In the genomic region with DNA sequence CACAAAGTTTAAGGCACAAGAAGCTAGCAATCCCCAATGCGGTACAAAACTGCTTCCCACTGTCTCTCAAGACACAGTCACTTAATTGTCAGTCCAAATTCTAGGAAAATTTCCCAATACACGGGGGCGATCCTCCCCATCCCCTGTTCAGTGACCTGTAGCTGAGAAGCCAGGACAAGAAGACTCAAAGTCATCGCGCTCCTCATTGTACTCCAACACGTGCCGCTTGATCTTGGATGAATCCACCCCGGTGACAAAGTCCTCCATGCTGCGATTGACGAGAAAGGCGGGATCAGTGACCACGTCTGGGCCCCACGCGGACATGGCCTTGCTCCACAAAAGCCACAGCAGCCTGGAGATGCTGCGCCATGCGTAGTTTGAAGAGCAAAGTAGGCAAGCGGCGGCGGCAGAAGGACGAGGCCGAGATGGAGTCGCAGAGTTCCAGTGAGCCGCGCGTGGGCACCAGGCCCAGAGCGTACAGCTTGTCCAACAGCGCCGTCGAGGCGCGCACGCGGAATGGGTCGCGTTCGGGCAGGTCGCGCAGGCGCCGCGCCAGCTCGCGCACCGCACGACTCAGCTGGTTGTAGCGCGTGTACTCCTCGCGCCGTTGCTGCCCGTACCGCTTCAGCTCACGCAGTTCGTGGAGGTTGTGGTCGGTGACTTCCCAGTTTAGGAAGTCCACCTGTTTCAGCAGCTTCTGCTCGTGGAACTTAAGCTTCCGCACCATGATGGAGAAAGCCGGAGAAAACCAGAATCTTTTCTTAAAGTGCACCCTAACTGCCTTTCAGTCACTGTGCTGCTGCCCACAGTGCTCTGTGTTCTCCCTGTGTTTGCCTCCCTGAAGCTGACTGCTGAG, we compare ENCODE assay signal across 7 mouse cellular contexts. TPM values are rescaled to one million over a fixed set of nuclear protein-coding genes. Genes with fewer than 3 reads are reported as not detected.
DNase-seq lines count a peak whose midpoint lies in the region; ATAC-seq lines count a peak whose summit lies in the region.

No protein-coding gene starts in this region.

- H3K9ac ChIP-seq in lung, embryonic 15.5 days = no peak overlapping the region
- H3K9ac ChIP-seq in midbrain, embryonic 15.5 days = no peak overlapping the region

- peak overlapping the region; percentile 21 for H3K4me3 ChIP-seq in lung, embryonic 15.5 days
- peak overlapping the region; percentile 24; the same call in 1 of the 2 replicates for H3K4me3 ChIP-seq in forebrain, embryonic 10.5 days
- 0 out of 2 replicates have a peak overlapping the region, but pooled peaks have one; percentile 13 for H3K4me3 ChIP-seq in midbrain, embryonic 15.5 days

- no peak overlapping the region for H3K27ac ChIP-seq in lung, embryonic 15.5 days
- no peak overlapping the region for H3K27ac ChIP-seq in forebrain, embryonic 10.5 days
- no peak overlapping the region for H3K27ac ChIP-seq in midbrain, embryonic 15.5 days

- H3K4me1 ChIP-seq in lung, embryonic 15.5 days = no peaks in the 10 kb centered on the region
- peaks cover 3% of the 10 kb centered on the region for H3K4me1 ChIP-seq in forebrain, embryonic 10.5 days
- H3K4me1 ChIP-seq in midbrain, embryonic 15.5 days = no peaks in the 10 kb centered on the region

- H3K9me3 ChIP-seq in lung, embryonic 15.5 days = no peaks in the 10 kb centered on the region
- no peaks in the 10 kb centered on the region; the same call in 1 of the 2 replicates for H3K9me3 ChIP-seq in forebrain, embryonic 10.5 days
- H3K9me3 ChIP-seq in midbrain, embryonic 15.5 days = no peaks in the 10 kb centered on the region

- DNase-seq in lung, postnatal 25 days (ENCODE audit: low spot score) = no peak
- no peak for DNase-seq in forebrain, embryonic 10.5 days (ENCODE audit: extremely low spot score, low spot score)
- DNase-seq in heart, postnatal 14 days = peak; percentile 35 to 43
- DNase-seq in layer of hippocampus, postnatal 25 days (ENCODE audit: extremely low spot score in 1 of 2, low spot score in 1 of 2) = peak; percentile 12 to 19
- no peak for DNase-seq in thymus, postnatal 36 days

- ATAC-seq in lung, embryonic 15.5 days (ENCODE audit: borderline replicate concordance, extremely low read depth, low FRiP score, low TSS enrichment) = no peak
- no peak for ATAC-seq in midbrain, embryonic 15.5 days (replicated peaks)

- peaks cover 27% of the 10 kb centered on the region for H3K27me3 ChIP-seq in lung, embryonic 15.5 days
- peaks cover 38% of the 10 kb centered on the region for H3K27me3 ChIP-seq in forebrain, embryonic 10.5 days (ENCODE audit: poor library complexity, severe bottlenecking)
- peaks cover 13% of the 10 kb centered on the region; the same call in 1 of the 2 replicates for H3K27me3 ChIP-seq in midbrain, embryonic 15.5 days (replicated peaks)

- WGBS in lung, embryonic 15.5 days = 33% methylated on average over 58 of the region's 58 CpGs
- WGBS in forebrain, embryonic 10.5 days = 52% methylated on average over 58 of the region's 58 CpGs
- WGBS in midbrain, embryonic 15.5 days = 49% methylated on average over 58 of the region's 58 CpGs

- intact Hi-C loops in heart, postnatal 14 days (cut with DNase I) = no loop called here

- no peaks in the 10 kb centered on the region for H3K36me3 ChIP-seq in lung, embryonic 15.5 days
- no peaks in the 10 kb centered on the region for H3K36me3 ChIP-seq in forebrain, embryonic 10.5 days (replicated peaks)
- H3K36me3 ChIP-seq in midbrain, embryonic 15.5 days (replicated peaks) = no peaks in the 10 kb centered on the region

- peak overlapping the region; percentile 47 for H3K4me2 ChIP-seq in lung, embryonic 15.5 days
- H3K4me2 ChIP-seq in midbrain, embryonic 15.5 days = peak overlapping the region; percentile 34

RNA-seq across cellular contexts. Expression of a gene that starts 12.8 kb away (rescaled TPM):
- 102 and 108 TPM in 2 replicates for polyA plus RNA-seq in lung, embryonic 15.5 days (2015; fragmentation: Nextera tagmentation; extraction: Ambion mirVana)
- 143 and 147 TPM in 2 replicates for polyA plus RNA-seq in forebrain, embryonic 10.5 days (2016; fragmentation: Nextera tagmentation; extraction: Ambion mirVana)
- total RNA-seq in heart, postnatal 14 days (2021) = 100 to 1,000 TPM in 1 of 2 experiments, 10 to 100 TPM in 1; 96.8 to 105 TPM
- 10 to 100 TPM; 70.0 to 86.3 TPM for total RNA-seq in layer of hippocampus, postnatal 25 days (2021)
- 68.8 and 77.0 TPM in 2 replicates for polyA plus RNA-seq in midbrain, embryonic 15.5 days (2015; fragmentation: Nextera tagmentation; extraction: Ambion mirVana)

RNA-seq across cellular contexts. Expression of a gene that starts 43.6 kb away (rescaled TPM):
- 29.6 and 34.7 TPM in 2 replicates for polyA plus RNA-seq in lung, embryonic 15.5 days (2015; fragmentation: Nextera tagmentation; extraction: Ambion mirVana)
- polyA plus RNA-seq in forebrain, embryonic 10.5 days (2016; fragmentation: Nextera tagmentation; extraction: Ambion mirVana) = 31.0 and 35.3 TPM in 2 replicates
- 10 to 100 TPM; 13.3 to 14.6 TPM for total RNA-seq in heart, postnatal 14 days (2021)
- 10 to 100 TPM; 21.7 to 25.3 TPM for total RNA-seq in layer of hippocampus, postnatal 25 days (2021)
- 30.1 and 31.1 TPM in 2 replicates for polyA plus RNA-seq in midbrain, embryonic 15.5 days (2015; fragmentation: Nextera tagmentation; extraction: Ambion mirVana)

RNA-seq across cellular contexts. Expression of a gene that starts 47.6 kb away (rescaled TPM):
- polyA plus RNA-seq in lung, embryonic 15.5 days (2015; fragmentation: Nextera tagmentation; extraction: Ambion mirVana) = 27.1 and 28.6 TPM in 2 replicates
- polyA plus RNA-seq in forebrain, embryonic 10.5 days (2016; fragmentation: Nextera tagmentation; extraction: Ambion mirVana) = 43.7 and 44.8 TPM in 2 replicates
- total RNA-seq in heart, postnatal 14 days (2021) = 10 to 100 TPM; 10.1 to 10.7 TPM
- 10 to 100 TPM; 15.6 to 22.6 TPM for total RNA-seq in layer of hippocampus, postnatal 25 days (2021)
- polyA plus RNA-seq in midbrain, embryonic 15.5 days (2015; fragmentation: Nextera tagmentation; extraction: Ambion mirVana) = 17.3 and 18.5 TPM in 2 replicates

Comparison
In these comparisons a context has a peak if more than half of its experiments do, and no peak if none do; other contexts are left out.
1. DNase-seq: peak in heart, postnatal 14 days (2 of 2) and layer of hippocampus, postnatal 25 days (2 of 2); none in lung, postnatal 25 days (single experiment), forebrain, embryonic 10.5 days (single experiment) and thymus, postnatal 36 days (0 of 2).
2. Peak in every context shown above with its lines, with median percentiles within 50 percentile points of each other: H3K4me3 ChIP-seq.